Mouse (Mus musculus) right cerebral cortex, postnatal 36 days (tissue): Measurements from ENCODE around the gene Myh4.

Experiments used
- DNase-seq, 2 experiments: peaks; one replicate each; pipeline ENCODE4 v3.0.0; 2022; ENCODE audit warnings: low spot score in 2 of 2, mixed read lengths in 1 of 2

Gene Myh4

GRCm38 (mm10) chr11:67237481-67238079 lies at the start of gene Myh4:
TSS of gene Myh4 (plus strand) at chr11:67238029.
- DNase-seq = no peak

- no peak for DNase-seq
Observed at GRCm38 (mm10) chr11:67190316-67190715, 47.5 kb upstream of the Myh4 start.

- DNase-seq = no peak
Observed at GRCm38 (mm10) chr11:67190814-67191213, 47.0 kb upstream of the Myh4 start.

GRCm38 (mm10) chr11:67191496-67191895 lies 46.3 kb upstream of the Myh4 start:
- DNase-seq = no peak

- no peak for DNase-seq
Observed at GRCm38 (mm10) chr11:67199321-67199720, 38.5 kb upstream of the Myh4 start.

- no peak for DNase-seq
Observed at GRCm38 (mm10) chr11:67199752-67200151, 38.1 kb upstream of the Myh4 start, which contains the start of gene Myh1. TSS of gene Myh1 (plus strand) at chr11:67200052.

- DNase-seq = no peak
Observed at GRCm38 (mm10) chr11:67204766-67205165, 33.1 kb upstream of the Myh4 start.

- no peak for DNase-seq
Observed at GRCm38 (mm10) chr11:67221803-67222202, 16.0 kb upstream of the Myh4 start.

GRCm38 (mm10) chr11:67224466-67224865 lies 13.4 kb upstream of the Myh4 start:
- no peak for DNase-seq

- no peak for DNase-seq
Observed at GRCm38 (mm10) chr11:67228731-67229130, 9.1 kb upstream of the Myh4 start.

GRCm38 (mm10) chr11:67229166-67229565 lies 8.7 kb upstream of the Myh4 start:
- peak in 1 of 2 experiments; percentile 48 for DNase-seq

- no peak for DNase-seq
Observed at GRCm38 (mm10) chr11:67229946-67230345, 7.9 kb upstream of the Myh4 start.

GRCm38 (mm10) chr11:67235639-67236358 lies 2.0 kb upstream of the Myh4 start:
- peak in 1 of 2 experiments; percentile 30 for DNase-seq

GRCm38 (mm10) chr11:67236799-67237198 lies 1.0 kb upstream of the Myh4 start:
- DNase-seq = no peak

GRCm38 (mm10) chr11:67241051-67241450 lies 3.2 kb downstream of the Myh4 start:
- DNase-seq = no peak

- no peak for DNase-seq
Observed at GRCm38 (mm10) chr11:67253691-67254090, 15.9 kb downstream of the Myh4 start.

GRCm38 (mm10) chr11:67257048-67257447 lies 19.2 kb downstream of the Myh4 start:
- no peak for DNase-seq

- DNase-seq = no peak
Observed at GRCm38 (mm10) chr11:67260956-67261355, 23.1 kb downstream of the Myh4 start.

- DNase-seq = no peak
Observed at GRCm38 (mm10) chr11:67276601-67277174, 38.9 kb downstream of the Myh4 start, which contains the start of gene Myh8. TSS of gene Myh8 (plus strand) at chr11:67277124.

- DNase-seq = no peak
Observed at GRCm38 (mm10) chr11:67293440-67293839, 55.6 kb downstream of the Myh4 start.
